Mouse (Mus musculus) CD4-positive, CD25-positive, alpha-beta regulatory T cell, adult 9 weeks (primary cell): Measurements from ENCODE around the gene Lmo3. TPM values are rescaled to one million over a fixed set of nuclear protein-coding genes. Genes with fewer than 3 reads are reported as not detected.

ENCODE experiments used
- polyA plus RNA-seq: library from polyadenylated mRNA; unstranded; fragments of 100-300 nt; shearing (Covaris generic); gene quantifications from one replicate; pipeline ENCODE4 v1.2.1, GENCODE M21; 2017

Lmo3 gene
- not detected for polyA plus RNA-seq

GRCm38 (mm10) chr6:138581734-138582505 lies at the start of gene Lmo3:
Gene Lmo3 (minus strand): TSS chr6:138581968.

Other genes starting within 250 kb of the Lmo3 start
- gene Igbp1b, start 76.6 kb upstream of the Lmo3 start, polyA plus RNA-seq, result not detected